Mouse (Mus musculus) layer of hippocampus, postnatal 25 days (tissue): ENCODE measurements around the gene Calr. TPM values are rescaled to one million over a fixed set of nuclear protein-coding genes. Genes with fewer than 3 reads are reported as not detected.
A peak's percentile ranks its signal among the peaks of the same experiment; 100 is the strongest.
"Not testable (repeated sequence)": the region's sequence is repeated elsewhere in the genome, so short reads cannot be mapped to it uniquely, and the experiment has no call there.

Experiments used
- DNase-seq, 2 experiments: peaks; one replicate each; pipeline ENCODE4 v3.0.0; 2022; ENCODE audit warnings: mixed read lengths in 2 of 2, low spot score in 1 of 2; ENCODE audit errors: extremely low spot score in 1 of 2
- total RNA-seq, 2 experiments: library from RNA; stranded (reverse); gene quantifications; 2 replicates each; pipeline ENCODE4 v1.2.3; 2021

The Calr gene
- total RNA-seq, 2 experiments from 2014 or later = 473 to 552 TPM

- peak in 1 of 2 experiments; percentile 30 for DNase-seq
Observed at GRCm38 (mm10) chr8:84845355-84846093, 1.2 kb downstream of the Calr start.

GRCm38 (mm10) chr8:84844397-84845070 is 2.2 kb downstream of the Calr start:
- no peak for DNase-seq

- no peak for DNase-seq
Observed at GRCm38 (mm10) chr8:84841514-84841913, 5.2 kb downstream of the Calr start.

GRCm38 (mm10) chr8:84840248-84840999 is 6.3 kb downstream of the Calr start, which contains the start of gene Rad23a:
Gene Rad23a, minus strand, starts transcription at chr8:84840665.
- peak; percentile 85 to 89 for DNase-seq

GRCm38 (mm10) chr8:84839875-84840247 is 6.9 kb downstream of the Calr start:
- no peak for DNase-seq

GRCm38 (mm10) chr8:84839411-84839810 is 7.3 kb downstream of the Calr start:
- no peak for DNase-seq

- no peak for DNase-seq
Observed at GRCm38 (mm10) chr8:84838513-84838912, 8.2 kb downstream of the Calr start.

- DNase-seq = no peak
Observed at GRCm38 (mm10) chr8:84837912-84838470, 8.7 kb downstream of the Calr start.

GRCm38 (mm10) chr8:84837149-84837911 is 9.4 kb downstream of the Calr start:
- no peak for DNase-seq

- DNase-seq = peak; percentile 76
Observed at GRCm38 (mm10) chr8:84834866-84835855, 11.6 kb downstream of the Calr start.

- no peak for DNase-seq
Observed at GRCm38 (mm10) chr8:84834002-84834865, 12.5 kb downstream of the Calr start.

- no peak for DNase-seq
Observed at GRCm38 (mm10) chr8:84832759-84833742, 13.7 kb downstream of the Calr start.

- DNase-seq = peak; percentile 73 to 81
Observed at GRCm38 (mm10) chr8:84832034-84832717, 14.6 kb downstream of the Calr start.

GRCm38 (mm10) chr8:84831490-84831889 is 15.2 kb downstream of the Calr start, which contains the start of gene Gadd45gip1:
Gene Gadd45gip1, plus strand, starts transcription at chr8:84831522.
- no peak for DNase-seq

GRCm38 (mm10) chr8:84826518-84826917 is 20.2 kb downstream of the Calr start:
- DNase-seq = not testable (repeated sequence)

GRCm38 (mm10) chr8:84825636-84826035 is 21.1 kb downstream of the Calr start:
- no peak for DNase-seq
